Mouse (Mus musculus) WW6 (cell line): ENCODE results near the gene Rab3ip.

Experiments used
- DNase-seq: peaks from one replicate; pipeline ENCODE4 v3.0.0-alpha.2; 2013; ENCODE audit warnings: low read depth, low spot score

The Rab3ip gene

DNA sequence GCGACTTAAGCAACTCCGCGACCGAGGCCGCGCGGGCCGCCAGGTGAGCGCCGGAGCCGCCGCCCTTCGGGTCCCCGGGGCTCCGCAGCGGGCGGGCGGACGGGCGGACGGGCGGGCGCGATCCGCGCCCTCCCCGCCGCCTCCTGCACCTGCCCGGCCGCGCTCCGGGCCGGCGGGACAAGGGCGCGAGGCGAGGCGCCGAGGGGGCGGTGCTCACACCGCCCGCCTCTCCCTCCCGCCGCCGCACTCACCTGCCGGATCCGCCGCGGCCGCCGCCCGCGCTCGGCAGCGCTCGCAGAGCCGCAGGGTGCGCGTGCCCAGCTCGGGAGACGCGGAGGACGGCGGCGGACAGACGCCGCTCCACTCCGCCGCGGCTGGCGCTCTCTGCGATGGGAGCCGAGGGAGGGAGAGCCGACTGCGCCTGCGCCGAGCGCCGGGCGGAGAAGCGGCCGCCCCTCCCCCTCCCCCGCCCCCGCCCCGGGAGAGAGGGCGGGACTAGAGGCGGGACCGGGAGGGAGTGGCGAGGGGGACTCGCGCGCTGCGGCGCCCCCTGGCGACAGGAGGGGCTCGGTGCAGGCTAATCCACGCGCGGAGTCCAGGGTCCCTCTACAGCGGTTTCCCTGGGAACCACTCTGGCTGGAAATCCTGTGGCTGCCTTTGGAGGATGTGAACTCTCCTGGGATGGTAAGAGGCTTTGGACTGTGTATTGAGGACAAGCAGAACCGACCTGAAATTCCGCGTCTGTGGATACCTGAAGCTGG, at the start of gene Rab3ip:
Gene Rab3ip (minus strand): TSS at position 761 of the 761 bp plus-strand sequence.
- peak; percentile 63 for DNase-seq

DNA sequence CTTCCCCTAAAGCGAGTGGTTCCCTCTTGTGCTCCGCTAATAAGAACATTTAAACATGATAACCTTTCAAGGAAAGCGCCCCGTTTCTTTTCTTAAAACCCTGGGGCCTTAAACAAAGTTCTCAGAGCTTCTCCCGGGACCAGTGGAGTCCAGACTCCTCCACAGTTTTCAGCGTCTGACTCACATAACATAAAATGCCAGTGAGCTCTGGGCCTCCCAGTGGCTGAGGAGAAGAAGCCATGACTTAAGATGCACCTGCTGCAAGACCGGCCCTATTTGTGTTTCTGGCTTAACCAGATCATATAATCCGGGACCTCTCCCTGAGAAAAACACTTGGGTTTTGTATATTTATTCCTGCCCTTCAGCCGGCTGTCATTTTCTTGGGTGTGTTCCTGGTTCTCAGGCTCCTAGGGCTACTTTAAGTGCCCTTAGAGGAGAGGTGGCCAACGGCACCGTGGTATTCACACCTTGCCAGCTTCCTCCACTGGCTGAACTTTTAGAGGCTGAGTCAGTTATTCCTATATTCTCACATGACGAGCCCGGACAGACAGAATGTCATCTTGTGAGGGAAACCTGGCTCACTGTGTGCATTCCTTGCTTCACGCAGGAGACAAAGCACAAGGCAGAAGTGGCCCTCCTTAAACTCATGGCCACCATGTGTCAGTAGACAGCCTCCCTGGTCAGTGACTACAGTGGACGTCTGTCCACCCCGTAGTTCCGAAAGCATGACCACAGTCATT, 48.3 kb upstream of the Rab3ip start:
- no peak for DNase-seq

GRCm38 (mm10) chr10:116996236-116996600, 45.6 kb upstream of the Rab3ip start:
- DNase-seq = no peak

- no peak for DNase-seq
Observed at GRCm38 (mm10) chr10:116995584-116996235, 45.1 kb upstream of the Rab3ip start.

- DNase-seq = no peak
Observed at GRCm38 (mm10) chr10:116995162-116995561, 44.6 kb upstream of the Rab3ip start.

DNA sequence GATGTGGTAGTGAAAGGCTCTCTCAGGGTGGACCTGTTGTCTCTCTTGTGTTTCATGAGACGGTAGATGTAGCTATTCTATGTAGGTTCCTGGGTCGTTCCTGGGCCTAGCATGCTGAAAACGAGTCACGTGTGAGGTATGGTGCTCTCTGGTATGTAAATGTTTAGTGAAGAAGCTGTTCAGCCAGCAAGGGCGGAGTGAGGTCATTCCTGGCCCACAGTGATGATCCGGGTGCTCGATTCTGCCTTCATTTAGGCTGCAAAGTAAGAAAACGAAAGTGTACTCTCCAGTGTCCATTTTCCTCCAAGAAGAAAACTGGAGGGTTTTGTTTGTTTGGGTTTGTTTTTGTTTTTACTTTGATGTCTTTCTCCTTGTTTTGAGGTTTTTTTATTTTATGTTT, 43.4 kb upstream of the Rab3ip start:
- DNase-seq = no peak

- no peak for DNase-seq
Observed at GRCm38 (mm10) chr10:116986264-116987082, 35.9 kb upstream of the Rab3ip start, which contains the start of gene Best3. Best3 (plus strand) TSS chr10:116986314.

DNA sequence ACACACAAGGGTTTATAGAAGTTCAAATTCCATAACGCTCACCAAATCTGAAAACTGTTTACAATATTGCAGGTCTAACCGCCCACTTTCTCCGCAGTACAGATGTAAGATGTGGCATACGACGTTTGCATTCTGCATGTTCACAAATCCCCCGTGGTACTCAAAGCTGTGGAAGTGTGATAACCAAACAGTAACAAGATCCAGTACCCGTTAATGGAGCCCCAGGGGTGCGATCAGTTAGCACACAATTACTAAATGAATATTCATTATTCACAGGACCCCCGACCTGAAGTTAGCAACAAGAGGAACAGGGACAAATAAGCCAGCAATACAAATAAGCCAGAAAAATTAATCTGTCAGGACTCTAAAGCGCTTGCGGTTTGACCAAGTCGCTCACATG, 34.3 kb upstream of the Rab3ip start:
- DNase-seq = no peak

DNA sequence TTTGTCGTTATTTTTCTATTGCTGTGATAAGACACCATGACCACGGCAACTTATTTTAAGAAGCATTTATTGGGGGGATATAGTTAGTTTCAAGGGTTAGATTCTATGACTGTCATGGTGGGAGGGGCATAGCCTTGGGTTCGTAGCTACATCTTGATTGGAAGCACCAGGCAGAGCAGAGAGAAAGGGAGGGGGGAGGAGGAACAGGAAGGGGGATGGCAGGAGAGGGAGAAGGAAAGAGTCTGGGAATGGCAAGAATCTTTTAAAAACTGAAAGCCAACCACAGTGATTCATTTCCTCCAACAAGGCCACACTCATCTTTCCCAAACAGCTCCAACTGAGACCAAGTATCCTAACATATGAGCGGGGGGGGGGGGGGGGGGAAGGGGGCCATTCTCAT, 32.0 kb upstream of the Rab3ip start:
- no peak for DNase-seq

GRCm38 (mm10) chr10:116980888-116981287, 30.3 kb upstream of the Rab3ip start:
- no peak for DNase-seq

DNA sequence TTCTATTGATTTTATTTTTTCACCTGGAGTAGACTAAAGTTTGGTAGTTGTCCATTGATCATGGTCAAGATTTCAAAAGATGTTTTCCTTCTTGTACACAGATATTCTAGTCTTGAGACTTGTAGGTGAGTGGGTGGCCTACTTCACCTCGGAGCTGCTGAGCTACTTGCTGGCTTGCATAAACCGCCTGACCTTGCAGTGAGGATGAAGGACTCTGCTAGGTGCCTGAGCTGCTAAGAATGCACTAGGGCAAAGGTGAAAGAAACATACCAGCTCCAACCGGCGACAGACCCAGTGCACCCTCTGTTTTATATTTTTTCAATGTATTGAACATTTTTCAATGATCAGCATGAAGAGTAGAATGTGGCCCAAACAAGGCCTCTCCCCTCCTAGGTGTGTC, 29.7 kb upstream of the Rab3ip start:
- no peak for DNase-seq

- DNase-seq = no peak
Observed at GRCm38 (mm10) chr10:116978841-116979240, 28.3 kb upstream of the Rab3ip start.

GRCm38 (mm10) chr10:116977858-116978257, 27.3 kb upstream of the Rab3ip start:
- DNase-seq = no peak

- DNase-seq = no peak
Observed at GRCm38 (mm10) chr10:116977455-116977854, 26.9 kb upstream of the Rab3ip start.

GRCm38 (mm10) chr10:116972509-116972908, 21.9 kb upstream of the Rab3ip start, which contains the start of gene Gm10271:
Gm10271 (minus strand) TSS chr10:116972609.
- no peak for DNase-seq

DNA sequence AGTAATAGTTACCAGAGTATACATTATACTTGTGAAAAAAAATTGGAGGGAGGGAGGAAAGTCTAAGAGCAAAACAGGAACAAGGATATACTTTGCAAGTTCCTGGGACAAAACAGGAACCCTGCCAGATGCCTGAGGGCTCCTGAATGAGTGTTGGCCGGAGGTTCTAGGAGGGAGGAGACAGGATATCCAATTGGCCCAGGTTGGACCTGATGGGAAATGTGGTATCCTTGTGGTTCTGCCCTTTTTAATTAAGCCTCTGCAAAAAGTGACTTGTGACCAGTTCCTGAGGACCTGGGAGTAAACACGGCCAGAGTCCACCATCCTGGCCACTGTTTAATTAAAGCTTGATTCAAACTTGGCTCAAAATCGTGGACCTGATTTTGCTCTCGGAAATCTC, 18.2 kb upstream of the Rab3ip start:
- DNase-seq = no peak

DNA sequence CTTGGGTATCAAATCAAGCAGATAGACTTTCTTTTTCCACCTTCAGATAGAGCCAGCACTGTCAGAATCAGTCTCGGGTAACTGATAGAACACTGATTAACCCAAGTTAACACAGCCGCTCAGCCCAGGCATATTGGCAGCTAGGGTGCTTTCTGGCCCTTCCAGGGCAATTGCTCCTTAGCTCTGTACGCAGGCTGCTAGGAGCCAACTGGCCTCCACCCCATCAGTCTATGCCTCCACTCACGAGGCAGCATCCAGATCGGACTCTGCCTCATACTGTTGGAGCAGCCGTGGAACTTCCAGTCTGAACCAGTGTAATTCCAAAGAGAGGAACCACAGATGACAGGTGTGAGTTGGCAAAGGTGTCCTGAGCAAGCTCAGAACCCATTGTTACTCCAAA, 15.5 kb upstream of the Rab3ip start:
- DNase-seq = no peak

- no peak for DNase-seq
Observed at GRCm38 (mm10) chr10:116965297-116965696, 14.7 kb upstream of the Rab3ip start.

GRCm38 (mm10) chr10:116964571-116964970, 14.0 kb upstream of the Rab3ip start:
- no peak for DNase-seq

GRCm38 (mm10) chr10:116964084-116964483, 13.5 kb upstream of the Rab3ip start:
- DNase-seq = no peak

- peak; percentile 26 for DNase-seq
Observed at GRCm38 (mm10) chr10:116962803-116963202, 12.2 kb upstream of the Rab3ip start.

- DNase-seq = no peak
Observed at GRCm38 (mm10) chr10:116962152-116962551, 11.6 kb upstream of the Rab3ip start.
